Comparison of ENCODE assay signal across 17 mouse cellular contexts in the genomic region with DNA sequence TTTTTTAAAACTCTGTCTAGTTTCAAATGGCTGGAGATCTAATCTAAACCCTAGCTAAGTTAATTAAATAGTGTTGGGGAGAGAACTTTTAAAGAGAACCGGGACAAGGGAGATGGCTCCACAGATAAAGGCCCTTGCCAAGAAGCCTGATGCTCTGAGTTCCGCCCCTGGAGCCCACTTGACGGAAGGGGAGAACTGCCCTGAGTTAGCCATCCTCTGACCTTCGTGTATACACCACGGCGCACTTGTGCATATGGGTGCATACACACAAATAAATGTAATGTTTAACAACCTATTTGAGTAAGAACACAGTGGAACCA.
A peak's percentile ranks its signal among the peaks of the same experiment; 100 is the strongest.
DNase-seq lines count a peak whose midpoint lies in the region; ATAC-seq and TF ChIP-seq lines count a peak whose summit lies in the region.
"Had no signal": no experiment of that assay in that cellular context is flagged by ENCODE, and none has a peak within 500 bp of the region (broad histone marks: within the 10 kb centered on the region; RNA-seq: fewer than 3 reads in every experiment).

No protein-coding gene starts in this region.

- peak overlapping the region; percentile 19; the same call in 1 of the 2 replicates for H3K4me2 ChIP-seq in heart, embryonic 13.5 days
- no peak overlapping the region for H3K4me2 ChIP-seq in liver, postnatal 0 days (ENCODE audit: low read depth, low read length)
- no peak overlapping the region for H3K4me2 ChIP-seq in midbrain, postnatal 0 days (ENCODE audit: low read depth, low read length, poor library complexity, severe bottlenecking)
- H3K4me2 ChIP-seq: forebrain, embryonic 12.5 days; hindbrain, embryonic 12.5 days; limb, embryonic 12.5 days had no signal

- peaks cover 42% of the 10 kb centered on the region for H3K4me1 ChIP-seq in heart, embryonic 13.5 days
- H3K4me1 ChIP-seq in liver, postnatal 0 days (ENCODE audit: insufficient read depth): peaks cover 26% of the 10 kb centered on the region
- peaks cover 15% of the 10 kb centered on the region for H3K4me1 ChIP-seq in brown adipose tissue, adult 24 weeks (ENCODE audit: control insufficient read depth, insufficient read depth, insufficient read length, low read length)
- no peaks in the 10 kb centered on the region for H3K4me1 ChIP-seq in midbrain, postnatal 0 days (ENCODE audit: insufficient read depth, low read length)
- H3K4me1 ChIP-seq: forebrain, embryonic 12.5 days; hindbrain, embryonic 12.5 days; midbrain, embryonic 10.5 days had no signal

- no peaks in the 10 kb centered on the region for H3K9me3 ChIP-seq in heart, embryonic 13.5 days
- H3K9me3 ChIP-seq in liver, postnatal 0 days (ENCODE audit: low read length): no peaks in the 10 kb centered on the region
- H3K9me3 ChIP-seq in midbrain, postnatal 0 days (ENCODE audit: low read length): no peaks in the 10 kb centered on the region
- H3K9me3 ChIP-seq: forebrain, embryonic 12.5 days; hindbrain, embryonic 12.5 days; limb, embryonic 12.5 days; midbrain, embryonic 10.5 days had no signal

- intact Hi-C loops in heart, postnatal 10 days (cut with DNase I): no loop called here

- no peak overlapping the region for H3K9ac ChIP-seq in heart, embryonic 13.5 days
- H3K9ac ChIP-seq in liver, postnatal 0 days (replicated peaks): no peak overlapping the region
- no peak overlapping the region for H3K9ac ChIP-seq in midbrain, postnatal 0 days (replicated peaks; ENCODE audit: low read length, poor library complexity, severe bottlenecking)
- H3K9ac ChIP-seq: forebrain, embryonic 12.5 days; hindbrain, embryonic 12.5 days; limb, embryonic 12.5 days had no signal

- H3K27me3 ChIP-seq in heart, embryonic 13.5 days (replicated peaks): no peaks in the 10 kb centered on the region
- no peaks in the 10 kb centered on the region for H3K27me3 ChIP-seq in liver, postnatal 0 days (ENCODE audit: insufficient read depth, low read length)
- no peaks in the 10 kb centered on the region for H3K27me3 ChIP-seq in midbrain, postnatal 0 days (ENCODE audit: insufficient read depth, low read length)
- H3K27me3 ChIP-seq: forebrain, embryonic 12.5 days; hindbrain, embryonic 12.5 days; limb, embryonic 12.5 days had no signal

- DNase-seq in heart, postnatal 10 days: no peak
- no peak for DNase-seq in liver, postnatal 0 days
- no peak for DNase-seq in liver
- DNase-seq in midbrain, postnatal 0 days (ENCODE audit: low spot score): no peak
- DNase-seq: adrenal gland, postnatal 25 days; cerebellum, adult 9-10 months; kidney, postnatal 4 days; right cerebral cortex, postnatal 14 days; thymus, postnatal 4 days had no signal

- H3K4me3 ChIP-seq in heart, embryonic 13.5 days: no peak overlapping the region
- no peak overlapping the region for H3K4me3 ChIP-seq in liver, postnatal 0 days (ENCODE audit: low read depth, low read length)
- peak overlapping the region; percentile 41; the same call in 1 of the 2 replicates for H3K4me3 ChIP-seq in brown adipose tissue, adult 24 weeks (ENCODE audit: insufficient read depth, low read depth, low read length)
- H3K4me3 ChIP-seq in macrophage (ENCODE audit: inconsistent target): no peak overlapping the region
- no peak overlapping the region for H3K4me3 ChIP-seq in midbrain, postnatal 0 days (ENCODE audit: low read depth, low read length)
- H3K4me3 ChIP-seq: forebrain, embryonic 12.5 days; hindbrain, embryonic 12.5 days; limb, embryonic 12.5 days; midbrain, embryonic 10.5 days had no signal

- H3K36me3 ChIP-seq in heart, embryonic 13.5 days: no peaks in the 10 kb centered on the region
- H3K36me3 ChIP-seq in liver, postnatal 0 days (replicated peaks; ENCODE audit: insufficient read depth, low read length): no peaks in the 10 kb centered on the region
- H3K36me3 ChIP-seq in macrophage (ENCODE audit: inconsistent target): no peaks in the 10 kb centered on the region
- no peaks in the 10 kb centered on the region for H3K36me3 ChIP-seq in midbrain, postnatal 0 days (ENCODE audit: insufficient read depth, low read length)
- H3K36me3 ChIP-seq: forebrain, embryonic 12.5 days; hindbrain, embryonic 12.5 days; limb, embryonic 12.5 days; midbrain, embryonic 10.5 days had no signal

- no peak for TF ChIP-seq CTCF in liver, postnatal 0 days (IDR thresholded peaks at IDR 0.05; ENCODE audit: low read depth)
- TF ChIP-seq CTCF in midbrain, postnatal 0 days (IDR thresholded peaks at IDR 0.05): no peak

- ATAC-seq in heart, embryonic 13.5 days (ENCODE audit: extremely low read depth, insufficient number of reproducible peaks, low FRiP score, low TSS enrichment): no peak
- no peak for ATAC-seq in liver, postnatal 0 days
- ATAC-seq in midbrain, postnatal 0 days (ENCODE audit: low FRiP score): no peak
- ATAC-seq: inflammation-experienced regulatory T-cells, adult 6 months had no signal

- peaks cover 80% of the 10 kb centered on the region; the same call in 1 of the 2 replicates for H3K79me2 ChIP-seq in macrophage (ENCODE audit: inconsistent target)

- no peak for TF ChIP-seq EP300 in liver, postnatal 0 days (IDR thresholded peaks at IDR 0.05; ENCODE audit: low read depth)

- no peak overlapping the region for H3K27ac ChIP-seq in heart, embryonic 13.5 days (replicated peaks)
- peak overlapping the region; percentile 50 for H3K27ac ChIP-seq in liver, postnatal 0 days (ENCODE audit: low read depth)
- H3K27ac ChIP-seq in brown adipose tissue, adult 24 weeks (replicated peaks; ENCODE audit: low read depth, low read length): peak overlapping the region; percentile 75
- peak overlapping the region; percentile 55 for H3K27ac ChIP-seq in macrophage
- no peak overlapping the region for H3K27ac ChIP-seq in midbrain, postnatal 0 days (ENCODE audit: low read depth, low read length)
- H3K27ac ChIP-seq: forebrain, embryonic 12.5 days; hindbrain, embryonic 12.5 days; limb, embryonic 12.5 days; midbrain, embryonic 10.5 days had no signal

- 69% methylated on average over 6 of the region's 6 CpGs for WGBS in heart, embryonic 13.5 days
- 62% methylated on average over 6 of the region's 6 CpGs for WGBS in liver, postnatal 0 days (ENCODE audit: insufficient replicate concordance)
- 63% methylated on average over 6 of the region's 6 CpGs for WGBS in macrophage (ENCODE audit: missing documents)
- WGBS in midbrain, postnatal 0 days: 93% methylated on average over 6 of the region's 6 CpGs

Comparison
In these comparisons a context has a peak if more than half of its experiments do, and no peak if none do; other contexts are left out.
1. H3K27ac ChIP-seq: peak in liver, postnatal 0 days (single experiment), brown adipose tissue, adult 24 weeks (single experiment) and macrophage (single experiment); none in heart, embryonic 13.5 days (single experiment) and midbrain, postnatal 0 days (single experiment).